Comparison of ENCODE assay signal across 10 mouse cellular contexts in genomic region chr10:75465781-75466550, GRCm38 (mm10). TPM values are rescaled to one million over a fixed set of nuclear protein-coding genes. Genes with fewer than 3 reads are reported as not detected.
DNase-seq lines count a peak whose midpoint lies in the region; ATAC-seq lines count a peak whose summit lies in the region.
"Had no signal": no experiment of that assay in that cellular context is flagged by ENCODE, and none has a peak within 500 bp of the region (broad histone marks: within the 10 kb centered on the region; RNA-seq: fewer than 3 reads in every experiment).

No protein-coding gene starts in this region.

- H3K27me3 ChIP-seq in kidney, embryonic 14.5 days (ENCODE audit: control insufficient read depth, insufficient read depth, low read length) = no peaks in the 10 kb centered on the region
- no peaks in the 10 kb centered on the region for H3K27me3 ChIP-seq in embryonic facial prominence, embryonic 12.5 days
- no peaks in the 10 kb centered on the region for H3K27me3 ChIP-seq in hindbrain, embryonic 14.5 days (ENCODE audit: control insufficient read depth, insufficient read depth, low read length)

- ATAC-seq in kidney, embryonic 14.5 days (ENCODE audit: low FRiP score, low TSS enrichment) = 0 out of 2 replicates have a peak, but pooled peaks have one; percentile 46
- ATAC-seq in embryonic facial prominence, embryonic 12.5 days (ENCODE audit: insufficient number of reproducible peaks, insufficient read depth, low FRiP score, low TSS enrichment) = peak; percentile 60; the same call in 1 of the 2 replicates
- ATAC-seq in hindbrain, embryonic 14.5 days (ENCODE audit: low FRiP score) = no peak

- H3K36me3 ChIP-seq in kidney, embryonic 14.5 days (ENCODE audit: control insufficient read depth, insufficient read depth, low read length) = no peaks in the 10 kb centered on the region
- H3K36me3 ChIP-seq in embryonic facial prominence, embryonic 12.5 days = no peaks in the 10 kb centered on the region
- no peaks in the 10 kb centered on the region for H3K36me3 ChIP-seq in hindbrain, embryonic 14.5 days (replicated peaks; ENCODE audit: control insufficient read depth, insufficient read depth)

- H3K4me1 ChIP-seq in kidney, embryonic 14.5 days (ENCODE audit: control insufficient read depth, insufficient read depth, low read length) = peaks cover 10% of the 10 kb centered on the region; the same call in 1 of the 2 replicates
- peaks cover 10% of the 10 kb centered on the region for H3K4me1 ChIP-seq in embryonic facial prominence, embryonic 12.5 days
- H3K4me1 ChIP-seq in hindbrain, embryonic 14.5 days (replicated peaks; ENCODE audit: control insufficient read depth, insufficient read depth, low read length) = no peaks in the 10 kb centered on the region

- no peak overlapping the region for H3K4me3 ChIP-seq in kidney, embryonic 14.5 days (ENCODE audit: low read length)
- H3K4me3 ChIP-seq in embryonic facial prominence, embryonic 12.5 days = no peak overlapping the region
- H3K4me3 ChIP-seq in hindbrain, embryonic 14.5 days (replicated peaks; ENCODE audit: low read length) = no peak overlapping the region

- no peak for DNase-seq in kidney, postnatal 10 days
- peak; percentile 25 to 44 for DNase-seq in heart, postnatal 36 days
- DNase-seq in lung, postnatal 36 days = peak; percentile 75
- DNase-seq in left cerebral cortex, adult 11 months (ENCODE audit: low spot score) = no peak
- no peak for DNase-seq in right cerebral cortex, postnatal 4 days
- no peak for DNase-seq in hindbrain, embryonic 14.5 days (ENCODE audit: low spot score)
- DNase-seq: cerebellum, adult 9-11 months; kidney, postnatal 25 days had no signal

- intact Hi-C loops in heart, postnatal 36 days (cut with DNase I) = no loop called here

- peak overlapping the region; percentile 24; the same call in 1 of the 2 replicates for H3K27ac ChIP-seq in kidney, embryonic 14.5 days (ENCODE audit: low read depth, low read length)
- H3K27ac ChIP-seq in embryonic facial prominence, embryonic 12.5 days = peak overlapping the region; percentile 77
- no peak overlapping the region for H3K27ac ChIP-seq in hindbrain, embryonic 14.5 days

- H3K9me3 ChIP-seq in kidney, embryonic 14.5 days (ENCODE audit: control insufficient read depth, low read length) = no peaks in the 10 kb centered on the region
- H3K9me3 ChIP-seq in embryonic facial prominence, embryonic 12.5 days = no peaks in the 10 kb centered on the region
- no peaks in the 10 kb centered on the region for H3K9me3 ChIP-seq in hindbrain, embryonic 14.5 days (ENCODE audit: control insufficient read depth, low read length)

- WGBS in kidney, embryonic 14.5 days = 31% methylated on average over 6 of the region's 6 CpGs
- WGBS in embryonic facial prominence, embryonic 12.5 days = 37% methylated on average over 6 of the region's 6 CpGs
- WGBS in hindbrain, embryonic 14.5 days = 70% methylated on average over 6 of the region's 6 CpGs

- H3K9ac ChIP-seq in kidney, embryonic 14.5 days (ENCODE audit: low read depth, low read length) = no peak overlapping the region
- no peak overlapping the region for H3K9ac ChIP-seq in embryonic facial prominence, embryonic 12.5 days
- no peak overlapping the region for H3K9ac ChIP-seq in hindbrain, embryonic 14.5 days

- no peak overlapping the region for H3K4me2 ChIP-seq in kidney, embryonic 14.5 days (replicated peaks; ENCODE audit: low read depth, low read length)
- no peak overlapping the region; the same call in 1 of the 2 replicates for H3K4me2 ChIP-seq in embryonic facial prominence, embryonic 12.5 days (replicated peaks)
- H3K4me2 ChIP-seq in hindbrain, embryonic 14.5 days (replicated peaks) = no peak overlapping the region

RNA-seq across cellular contexts. Expression of gene Snrpd3, which starts 51.4 kb away (rescaled TPM):
- polyA plus RNA-seq in kidney, embryonic 14.5 days (2014; fragmentation: Nextera tagmentation; extraction: Ambion mirVana) = 178 and 249 TPM in 2 replicates
- 167 and 186 TPM in 2 replicates for polyA plus RNA-seq in embryonic facial prominence, embryonic 12.5 days (2016; fragmentation: Nextera tagmentation; extraction: Ambion mirVana)
- total RNA-seq in heart, postnatal 36 days (2021) = 10 to 100 TPM; 65.7 to 69.5 TPM
- polyA plus RNA-seq in hindbrain, embryonic 14.5 days (2014; fragmentation: Nextera tagmentation; extraction: Ambion mirVana) = 118 and 119 TPM in 2 replicates

RNA-seq across cellular contexts. Expression of gene Gucd1, which starts 51.8 kb away (rescaled TPM):
- 31.7 and 46.9 TPM in 2 replicates for polyA plus RNA-seq in kidney, embryonic 14.5 days (2014; fragmentation: Nextera tagmentation; extraction: Ambion mirVana)
- 31.1 and 31.7 TPM in 2 replicates for polyA plus RNA-seq in embryonic facial prominence, embryonic 12.5 days (2016; fragmentation: Nextera tagmentation; extraction: Ambion mirVana)
- 10 to 100 TPM; 41.8 to 44.2 TPM for total RNA-seq in heart, postnatal 36 days (2021)
- 23.5 and 23.9 TPM in 2 replicates for polyA plus RNA-seq in hindbrain, embryonic 14.5 days (2014; fragmentation: Nextera tagmentation; extraction: Ambion mirVana)

Comparison
In these comparisons a context has a peak if more than half of its experiments do, and no peak if none do; other contexts are left out.
1. DNase-seq: peak in heart, postnatal 36 days (2 of 2) and lung, postnatal 36 days (single experiment); none in kidney, postnatal 10 days (single experiment), left cerebral cortex, adult 11 months (single experiment), right cerebral cortex, postnatal 4 days (single experiment) and hindbrain, embryonic 14.5 days (single experiment).